9 mouse cellular contexts compared by ENCODE assay signal in the genomic region with DNA sequence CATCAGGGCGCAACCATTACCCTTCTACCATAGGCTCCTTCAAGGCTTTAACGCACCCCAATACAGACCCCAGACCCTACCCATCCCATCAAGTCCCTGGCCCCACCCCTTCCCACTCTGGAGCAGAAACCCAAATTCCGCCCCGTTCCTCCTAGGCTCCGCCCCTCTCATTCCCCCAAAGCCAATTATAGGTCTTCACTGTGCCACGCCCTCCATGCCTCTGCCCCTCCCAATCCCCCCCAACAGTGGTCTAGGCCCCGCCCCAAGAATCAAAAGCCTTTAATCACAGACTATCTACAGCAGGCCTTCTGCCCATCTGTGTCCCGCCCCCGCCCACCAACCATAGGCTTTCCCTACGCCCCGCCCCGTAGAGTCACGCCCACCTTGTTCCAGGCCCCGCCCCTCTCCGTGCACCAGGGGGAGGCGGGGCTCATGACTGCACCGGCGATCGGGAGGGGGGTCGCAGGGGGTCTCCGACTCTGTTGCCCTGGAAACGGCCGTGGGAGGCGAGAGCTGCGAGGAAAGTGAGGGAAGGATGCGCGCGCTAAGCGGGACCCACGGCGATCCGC. TPM values are rescaled to one million over a fixed set of nuclear protein-coding genes. Genes with fewer than 3 reads are reported as not detected.
DNase-seq lines count a peak whose midpoint lies in the region; TF ChIP-seq lines count a peak whose summit lies in the region.
"Had no signal": no experiment of that assay in that cellular context is flagged by ENCODE, and none has a peak within 500 bp of the region (broad histone marks: within the 10 kb centered on the region; RNA-seq: fewer than 3 reads in every experiment).

No protein-coding gene starts in this region.

- peak overlapping the region; percentile 75 for H3K4me3 ChIP-seq in ES-Bruce4 (ENCODE audit: low read depth, low read length)
- peak overlapping the region; percentile 99 for H3K4me3 ChIP-seq in bone marrow, adult 2 months (replicated peaks; ENCODE audit: control insufficient read depth, low read depth, low read length)
- H3K4me3 ChIP-seq in forebrain, embryonic 10.5 days = peak overlapping the region; percentile 89
- peak overlapping the region; percentile 99 for H3K4me3 ChIP-seq in layer of hippocampus, adult 2 months

- H3K27ac ChIP-seq in ES-Bruce4 (ENCODE audit: insufficient read depth, low read length) = peak overlapping the region; percentile 87
- peak overlapping the region; percentile 100 for H3K27ac ChIP-seq in bone marrow, adult 2 months (ENCODE audit: control insufficient read depth, insufficient read depth, low read depth, low read length, poor library complexity)
- H3K27ac ChIP-seq in forebrain, embryonic 10.5 days = peak overlapping the region; percentile 90
- H3K27ac ChIP-seq in layer of hippocampus, adult 2 months = peak overlapping the region; percentile 90

- no peak for TF ChIP-seq CTCF in ES-Bruce4 (IDR thresholded peaks at IDR 0.05; ENCODE audit: low read depth, low read length)
- no peak for TF ChIP-seq CTCF in bone marrow, adult 2 months (IDR thresholded peaks at IDR 0.05; ENCODE audit: control insufficient read depth, insufficient read depth, low read length)
- TF ChIP-seq CTCF in layer of hippocampus, adult 2 months (conservative IDR thresholded peaks at IDR 0.05) = no peak

- no peaks in the 10 kb centered on the region for H3K9me3 ChIP-seq in ES-Bruce4 (replicated peaks; ENCODE audit: control insufficient read depth, insufficient read depth, low read length, poor library complexity, severe bottlenecking)
- no peaks in the 10 kb centered on the region for H3K9me3 ChIP-seq in forebrain, embryonic 10.5 days

- no peaks in the 10 kb centered on the region for H3K27me3 ChIP-seq in ES-Bruce4 (ENCODE audit: control insufficient read depth, insufficient read depth, low read length, poor library complexity, severe bottlenecking)
- no peaks in the 10 kb centered on the region for H3K27me3 ChIP-seq in forebrain, embryonic 10.5 days (ENCODE audit: poor library complexity, severe bottlenecking)

- WGBS in bone marrow, adult 2 months = 1% methylated on average over 32 of the region's 32 CpGs
- WGBS in forebrain, embryonic 10.5 days = 2% methylated on average over 32 of the region's 32 CpGs

- peak overlapping the region; percentile 60 for H3K9ac ChIP-seq in ES-Bruce4 (ENCODE audit: low read depth, poor library complexity, severe bottlenecking)

- peaks cover 5% of the 10 kb centered on the region for H3K4me1 ChIP-seq in ES-Bruce4 (ENCODE audit: control insufficient read depth, insufficient read depth, low read length)
- H3K4me1 ChIP-seq in bone marrow, adult 2 months (ENCODE audit: control insufficient read depth, insufficient read depth, low read length) = peaks cover 2% of the 10 kb centered on the region; the same call in 1 of the 2 replicates
- H3K4me1 ChIP-seq in forebrain, embryonic 10.5 days = peaks cover 23% of the 10 kb centered on the region

- H3K36me3 ChIP-seq in ES-Bruce4 (ENCODE audit: control insufficient read depth, insufficient read depth, low read length, poor library complexity, severe bottlenecking) = peaks cover 12% of the 10 kb centered on the region
- H3K36me3 ChIP-seq in forebrain, embryonic 10.5 days (replicated peaks) = peaks cover 34% of the 10 kb centered on the region

- TF ChIP-seq POLR2A in ES-Bruce4 (IDR thresholded peaks at IDR 0.05; ENCODE audit: insufficient read depth, low read length) = no peak
- no peak for TF ChIP-seq POLR2A in bone marrow, adult 2 months (IDR thresholded peaks at IDR 0.05; ENCODE audit: borderline replicate concordance, control insufficient read depth, low read depth, low read length)

- DNase-seq in forebrain, embryonic 10.5 days (ENCODE audit: extremely low spot score, low spot score) = peak; percentile 91
- peak; percentile 88 for DNase-seq in heart, postnatal 4 days
- DNase-seq in layer of hippocampus, adult 2 months (ENCODE audit: low spot score in 2 of 2) = peak; percentile 41 to 64
- peak; percentile 89 to 91 for DNase-seq in lung, postnatal 4 days
- peak; percentile 87 for DNase-seq in retina, postnatal 7 days (ENCODE audit: low read depth, low spot score)
- peak; percentile 53 for DNase-seq in urinary bladder, adult 2 months (ENCODE audit: low spot score)

- TF ChIP-seq EP300 in ES-Bruce4 (IDR thresholded peaks at IDR 0.05; ENCODE audit: insufficient read depth, low read depth, low read length) = 0 out of 2 replicates have a peak, but pooled peaks have one; percentile 8

RNA-seq across cellular contexts. Expression of gene Nr1h2, which starts 0.5 kb away (rescaled TPM):
- 67.6 and 95.7 TPM in 2 replicates for polyA plus RNA-seq in ES-Bruce4 (2011; ENCODE audit: insufficient read depth, insufficient read length, low read depth, missing spikeins)
- 87.8 and 123 TPM in 2 replicates for polyA plus RNA-seq in bone marrow, adult 2 months (2011; ENCODE audit: insufficient read depth, insufficient read length, low replicate concordance, missing spikeins)
- 74.6 and 76.2 TPM in 2 replicates for polyA plus RNA-seq in forebrain, embryonic 10.5 days (2016; fragmentation: Nextera tagmentation; extraction: Ambion mirVana)
- 10 to 100 TPM; 45.5 to 47.2 TPM for total RNA-seq in heart, postnatal 4 days (2021)
- 10 to 100 TPM; 58.2 to 66.7 TPM for total RNA-seq in layer of hippocampus, adult 2 months (2021)
- polyA plus RNA-seq in urinary bladder, adult 2 months (2012; rRNA removed) = 89.0 and 106 TPM in 2 replicates

RNA-seq across cellular contexts. Expression of gene Pold1, which starts 4.6 kb away (rescaled TPM):
- 81.9 and 86.6 TPM in 2 replicates for polyA plus RNA-seq in ES-Bruce4 (2011; ENCODE audit: insufficient read depth, insufficient read length, low read depth, missing spikeins)
- polyA plus RNA-seq in bone marrow, adult 2 months (2011; ENCODE audit: insufficient read depth, insufficient read length, low replicate concordance, missing spikeins) = 147 and 216 TPM in 2 replicates
- polyA plus RNA-seq in forebrain, embryonic 10.5 days (2016; fragmentation: Nextera tagmentation; extraction: Ambion mirVana) = 190 and 195 TPM in 2 replicates
- total RNA-seq in heart, postnatal 4 days (2021) = 10 to 100 TPM; 42.4 to 46.5 TPM
- total RNA-seq in layer of hippocampus, adult 2 months (2021) = 10 to 100 TPM in 1 of 2 experiments, 1 to 10 TPM in 1; 9.0 to 10.5 TPM
- 15.8 and 19.7 TPM in 2 replicates for polyA plus RNA-seq in urinary bladder, adult 2 months (2012; rRNA removed)

RNA-seq across cellular contexts. Expression of gene Napsa, which starts 18.9 kb away (rescaled TPM):
- polyA plus RNA-seq in ES-Bruce4 (2011; ENCODE audit: insufficient read depth, insufficient read length, low read depth, missing spikeins) = 0.97 and 1.1 TPM in 2 replicates
- 21.1 and 49.7 TPM in 2 replicates for polyA plus RNA-seq in bone marrow, adult 2 months (2011; ENCODE audit: insufficient read depth, insufficient read length, low replicate concordance, missing spikeins)
- 0.29 and 0.48 TPM in 2 replicates for polyA plus RNA-seq in forebrain, embryonic 10.5 days (2016; fragmentation: Nextera tagmentation; extraction: Ambion mirVana)
- under 1 TPM; 0.50 to 0.59 TPM for total RNA-seq in heart, postnatal 4 days (2021)
- not detected for total RNA-seq in layer of hippocampus, adult 2 months (2021)
- 5.3 TPM in 2 replicates for polyA plus RNA-seq in urinary bladder, adult 2 months (2012; rRNA removed)

RNA-seq across cellular contexts. Expression of gene Spib, which starts 21.4 kb away (rescaled TPM):
- 1.4 and 2.4 TPM in 2 replicates for polyA plus RNA-seq in ES-Bruce4 (2011; ENCODE audit: insufficient read depth, insufficient read length, low read depth, missing spikeins)
- polyA plus RNA-seq in bone marrow, adult 2 months (2011; ENCODE audit: insufficient read depth, insufficient read length, low replicate concordance, missing spikeins) = 25.0 and 55.6 TPM in 2 replicates
- polyA plus RNA-seq in forebrain, embryonic 10.5 days (2016; fragmentation: Nextera tagmentation; extraction: Ambion mirVana) = not detected in 2 replicates
- total RNA-seq in heart, postnatal 4 days (2021) = under 1 TPM; 0.43 to 0.76 TPM
- under 1 TPM; 0.12 to 0.13 TPM for total RNA-seq in layer of hippocampus, adult 2 months (2021)
- 0.38 and 0.41 TPM in 2 replicates for polyA plus RNA-seq in urinary bladder, adult 2 months (2012; rRNA removed)

RNA-seq across cellular contexts. Expression of gene Mybpc2, which starts 28.8 kb away (rescaled TPM):
- 2.3 and 2.5 TPM in 2 replicates for polyA plus RNA-seq in ES-Bruce4 (2011; ENCODE audit: insufficient read depth, insufficient read length, low read depth, missing spikeins)
- polyA plus RNA-seq in bone marrow, adult 2 months (2011; ENCODE audit: insufficient read depth, insufficient read length, low replicate concordance, missing spikeins) = 1.5 and 5.4 TPM in 2 replicates
- polyA plus RNA-seq in forebrain, embryonic 10.5 days (2016; fragmentation: Nextera tagmentation; extraction: Ambion mirVana) = 0.06 and 0.12 TPM in 2 replicates
- 10 to 100 TPM; 15.3 to 15.8 TPM for total RNA-seq in heart, postnatal 4 days (2021)
- not detected for total RNA-seq in layer of hippocampus, adult 2 months (2021)
- 0.63 and 0.69 TPM in 2 replicates for polyA plus RNA-seq in urinary bladder, adult 2 months (2012; rRNA removed)
- total RNA-seq: left cerebral cortex, postnatal 25 days had no signal

Comparison
In these comparisons a context has a peak if more than half of its experiments do, and no peak if none do; other contexts are left out.
1. Peak in every context shown above with its lines: DNase-seq, H3K4me3 ChIP-seq and H3K27ac ChIP-seq.